Mouse (Mus musculus): ENCODE measurements around the gene Ghr. TPM values are rescaled to one million over a fixed set of nuclear protein-coding genes. Genes with fewer than 3 reads are reported as not detected.

The Ghr gene
- polyA plus RNA-seq, 2 experiments: 49.7 to 92.9 TPM

GRCm38 (mm10) chr15:3300361-3301100 lies 282.8 kb downstream of the Ghr start:
- Histone ChIP-seq H3K27ac (replicated peaks; ENCODE audit: low read depth, low read length) (no peak overlapping the region), H3K9me3 (ENCODE audit: control insufficient read depth, low read length) (no peaks in the 10 kb centered on the region), H3K36me3 (ENCODE audit: control insufficient read depth, insufficient read depth, low read length) (no peaks in the 10 kb centered on the region), H3K27me3 (ENCODE audit: control insufficient read depth, insufficient read depth, low read length) (no peaks in the 10 kb centered on the region), H3K4me1 (ENCODE audit: control insufficient read depth, insufficient read depth, low read length) (no peaks in the 10 kb centered on the region), H3K9ac (ENCODE audit: low read depth, low read length, severe bottlenecking) (no peak overlapping the region), H3K4me2 (replicated peaks; ENCODE audit: low read depth, low read length, severe bottlenecking) (no peak overlapping the region), H3K4me3 (replicated peaks; ENCODE audit: low read length) (no peak overlapping the region)
- TF ChIP-seq POLR2A (IDR thresholded peaks at IDR 0.05; ENCODE audit: borderline replicate concordance, extremely low read depth, insufficient read depth, insufficient read length): no peak
- no peak for DNase-seq (ENCODE audit: low spot score)
- 64% methylated on average over 4 of the region's 4 CpGs for WGBS
- ATAC-seq (ENCODE audit: low FRiP score, low read depth): no peak

- H3K9me3 ChIP-seq (ENCODE audit: control insufficient read depth, low read length): no peaks in the 10 kb centered on the region
- TF ChIP-seq POLR2A (IDR thresholded peaks at IDR 0.05; ENCODE audit: borderline replicate concordance, extremely low read depth, insufficient read depth, insufficient read length): no peak
- H3K4me2 ChIP-seq (replicated peaks; ENCODE audit: low read depth, low read length, severe bottlenecking): no peak overlapping the region
- H3K27ac ChIP-seq (replicated peaks; ENCODE audit: low read depth, low read length): no peak overlapping the region
- no peak overlapping the region for H3K9ac ChIP-seq (ENCODE audit: low read depth, low read length, severe bottlenecking)
- H3K4me3 ChIP-seq (replicated peaks; ENCODE audit: low read length): no peak overlapping the region
- H3K4me1 ChIP-seq (ENCODE audit: control insufficient read depth, insufficient read depth, low read length): no peaks in the 10 kb centered on the region
- DNase-seq (ENCODE audit: low spot score): no peak
- no peaks in the 10 kb centered on the region for H3K27me3 ChIP-seq (ENCODE audit: control insufficient read depth, insufficient read depth, low read length)
- ATAC-seq (ENCODE audit: low FRiP score, low read depth): no peak
- WGBS: 79% methylated on average over 8 of the region's 8 CpGs
- H3K36me3 ChIP-seq (ENCODE audit: control insufficient read depth, insufficient read depth, low read length): no peaks in the 10 kb centered on the region
Observed at GRCm38 (mm10) chr15:3297615-3298014, 285.7 kb downstream of the Ghr start.

- H3K27me3 ChIP-seq (ENCODE audit: control insufficient read depth, insufficient read depth, low read length): no peaks in the 10 kb centered on the region
- no peaks in the 10 kb centered on the region for H3K4me1 ChIP-seq (ENCODE audit: control insufficient read depth, insufficient read depth, low read length)
- H3K27ac ChIP-seq (replicated peaks; ENCODE audit: low read depth, low read length): no peak overlapping the region
- no peaks in the 10 kb centered on the region for H3K9me3 ChIP-seq (ENCODE audit: control insufficient read depth, low read length)
- 80% methylated on average over 1 of the region's 1 CpGs for WGBS
- no peaks in the 10 kb centered on the region for H3K36me3 ChIP-seq (ENCODE audit: control insufficient read depth, insufficient read depth, low read length)
- no peak overlapping the region for H3K4me2 ChIP-seq (replicated peaks; ENCODE audit: low read depth, low read length, severe bottlenecking)
- H3K9ac ChIP-seq (ENCODE audit: low read depth, low read length, severe bottlenecking): no peak overlapping the region
- H3K4me3 ChIP-seq (replicated peaks; ENCODE audit: low read length): no peak overlapping the region
- ATAC-seq (ENCODE audit: low FRiP score, low read depth) (no peak), DNase-seq (ENCODE audit: low spot score) (peak; percentile 18)
- TF ChIP-seq POLR2A (IDR thresholded peaks at IDR 0.05; ENCODE audit: borderline replicate concordance, extremely low read depth, insufficient read depth, insufficient read length): no peak
Observed at GRCm38 (mm10) chr15:3295986-3296385, 287.3 kb downstream of the Ghr start.

GRCm38 (mm10) chr15:3293477-3293876 lies 289.8 kb downstream of the Ghr start:
- 64% methylated on average over 1 of the region's 1 CpGs for WGBS
- no peak for TF ChIP-seq POLR2A (IDR thresholded peaks at IDR 0.05; ENCODE audit: borderline replicate concordance, extremely low read depth, insufficient read depth, insufficient read length)
- Histone ChIP-seq H3K4me2 (replicated peaks; ENCODE audit: low read depth, low read length, severe bottlenecking) (no peak overlapping the region), H3K9me3 (ENCODE audit: control insufficient read depth, low read length) (no peaks in the 10 kb centered on the region), H3K36me3 (ENCODE audit: control insufficient read depth, insufficient read depth, low read length) (no peaks in the 10 kb centered on the region), H3K9ac (ENCODE audit: low read depth, low read length, severe bottlenecking) (no peak overlapping the region), H3K4me3 (replicated peaks; ENCODE audit: low read length) (no peak overlapping the region), H3K4me1 (ENCODE audit: control insufficient read depth, insufficient read depth, low read length) (no peaks in the 10 kb centered on the region), H3K27me3 (ENCODE audit: control insufficient read depth, insufficient read depth, low read length) (no peaks in the 10 kb centered on the region), H3K27ac (replicated peaks; ENCODE audit: low read depth, low read length) (no peak overlapping the region)
- DNase-seq (ENCODE audit: low spot score): no peak
- ATAC-seq (ENCODE audit: low FRiP score, low read depth): no peak

GRCm38 (mm10) chr15:3290435-3290834 lies 292.9 kb downstream of the Ghr start:
- no peak for TF ChIP-seq POLR2A (IDR thresholded peaks at IDR 0.05; ENCODE audit: borderline replicate concordance, extremely low read depth, insufficient read depth, insufficient read length)
- 89% methylated on average over 3 of the region's 3 CpGs for WGBS
- H3K9ac ChIP-seq (ENCODE audit: low read depth, low read length, severe bottlenecking): no peak overlapping the region
- H3K27me3 ChIP-seq (ENCODE audit: control insufficient read depth, insufficient read depth, low read length): no peaks in the 10 kb centered on the region
- ATAC-seq (ENCODE audit: low FRiP score, low read depth) (no peak), DNase-seq (ENCODE audit: low spot score) (no peak)
- H3K4me2 ChIP-seq (replicated peaks; ENCODE audit: low read depth, low read length, severe bottlenecking): no peak overlapping the region
- H3K9me3 ChIP-seq (ENCODE audit: control insufficient read depth, low read length): no peaks in the 10 kb centered on the region
- H3K36me3 ChIP-seq (ENCODE audit: control insufficient read depth, insufficient read depth, low read length): no peaks in the 10 kb centered on the region
- H3K4me3 ChIP-seq (replicated peaks; ENCODE audit: low read length): no peak overlapping the region
- no peak overlapping the region for H3K27ac ChIP-seq (replicated peaks; ENCODE audit: low read depth, low read length)
- H3K4me1 ChIP-seq (ENCODE audit: control insufficient read depth, insufficient read depth, low read length): no peaks in the 10 kb centered on the region

Data from limb, embryonic 14.5 days (tissue).